Mouse (Mus musculus) testis, adult 2 months (tissue): ENCODE measurements at regions not wholly inside any gene's neighbourhood (a gene's known extent, or its start where the extent isn't known, plus 50 kb on each side); places are given as distances from the start of the nearest gene placed in this dataset.

Experiments used
- H3K27ac ChIP-seq: fragments of 200-500 bp; 2 replicates; pipeline ENCODE4 v1.5.1; 2012; ENCODE audit warnings: low read depth, low read length; ENCODE audit not compliant: control insufficient read depth, insufficient read depth
- H3K27me3 ChIP-seq: fragments of 200-500 bp; 2 replicates; pipeline ENCODE4 v1.6.1; 2012; ENCODE audit warnings: mild to moderate bottlenecking, low read length, moderate library complexity; ENCODE audit not compliant: control insufficient read depth, insufficient read depth
- H3K36me3 ChIP-seq: fragments of 200-500 bp; 2 replicates; pipeline ENCODE4 v1.6.1; 2012; ENCODE audit warnings: mild to moderate bottlenecking, low read length; ENCODE audit not compliant: control insufficient read depth, insufficient read depth
- H3K4me1 ChIP-seq: fragments of 200-500 bp; 2 replicates; pipeline ENCODE4 v1.6.1; 2012; ENCODE audit warnings: low read length; ENCODE audit not compliant: control insufficient read depth, insufficient read depth
- H3K4me3 ChIP-seq: fragments of 200-500 bp; 2 replicates; pipeline ENCODE4 v1.5.1; 2012; ENCODE audit warnings: low read depth, mild to moderate bottlenecking, low read length, moderate library complexity, mixed read lengths; ENCODE audit not compliant: control insufficient read depth
- CTCF ChIP-seq: fragments of 200-500 bp; IDR thresholded peaks from 2 replicates; pipeline ENCODE4 v1.5.1; 2012; ENCODE audit warnings: low read depth, mild to moderate bottlenecking, inconsistent platforms, low read length, moderate library complexity; ENCODE audit not compliant: control insufficient read depth, insufficient read depth, insufficient replicate concordance
- POLR2A ChIP-seq: fragments of 200-500 bp; IDR thresholded peaks from 2 replicates; pipeline ENCODE4 v1.6.1; 2012; ENCODE audit warnings: low read depth, mild to moderate bottlenecking, inconsistent platforms, low read length, moderate library complexity; ENCODE audit not compliant: control insufficient read depth

GRCm38 (mm10) chr4:53339125-53340020, 100.8 kb upstream of the Slc44a1 start:
- Histone ChIP-seq H3K4me1 (peaks cover 3% of the 10 kb centered on the region; the same call in 1 of the 2 replicates), H3K27me3 (no peaks in the 10 kb centered on the region), H3K27ac (no peak overlapping the region), H3K36me3 (no peaks in the 10 kb centered on the region), H3K4me3 (no peak overlapping the region)
- TF ChIP-seq POLR2A (no peak), CTCF (no peak)

GRCm38 (mm10) chr4:53338479-53338878, 101.7 kb upstream of the Slc44a1 start:
- Histone ChIP-seq H3K36me3 (no peaks in the 10 kb centered on the region), H3K4me1 (peaks cover 3% of the 10 kb centered on the region; the same call in 1 of the 2 replicates), H3K27ac (no peak overlapping the region), H3K27me3 (no peaks in the 10 kb centered on the region), H3K4me3 (no peak overlapping the region)
- TF ChIP-seq POLR2A (no peak), CTCF (no peak)

GRCm38 (mm10) chr4:53337784-53338183, 102.4 kb upstream of the Slc44a1 start:
- Histone ChIP-seq H3K4me3 (no peak overlapping the region), H3K36me3 (no peaks in the 10 kb centered on the region), H3K4me1 (peaks cover 3% of the 10 kb centered on the region; the same call in 1 of the 2 replicates), H3K27me3 (no peaks in the 10 kb centered on the region), H3K27ac (no peak overlapping the region)
- TF ChIP-seq POLR2A (no peak), CTCF (no peak)

- Histone ChIP-seq H3K27ac (no peak overlapping the region), H3K4me3 (no peak overlapping the region), H3K36me3 (no peaks in the 10 kb centered on the region), H3K4me1 (no peaks in the 10 kb centered on the region), H3K27me3 (no peaks in the 10 kb centered on the region)
- no peak for TF ChIP-seq CTCF
- TF ChIP-seq POLR2A: no peak
Observed at GRCm38 (mm10) chr4:53327382-53328165, 112.6 kb upstream of the Slc44a1 start.

GRCm38 (mm10) chr4:53323838-53324237, 116.4 kb upstream of the Slc44a1 start:
- H3K27me3 ChIP-seq: no peaks in the 10 kb centered on the region
- no peak overlapping the region for H3K27ac ChIP-seq
- H3K4me1 ChIP-seq: no peaks in the 10 kb centered on the region
- TF ChIP-seq POLR2A: no peak
- TF ChIP-seq CTCF: no peak
- H3K36me3 ChIP-seq: no peaks in the 10 kb centered on the region
- H3K4me3 ChIP-seq: no peak overlapping the region

GRCm38 (mm10) chr4:53323195-53323594, 117.0 kb upstream of the Slc44a1 start:
- no peaks in the 10 kb centered on the region for H3K36me3 ChIP-seq
- no peaks in the 10 kb centered on the region for H3K27me3 ChIP-seq
- H3K4me3 ChIP-seq: no peak overlapping the region
- H3K27ac ChIP-seq: no peak overlapping the region
- H3K4me1 ChIP-seq: no peaks in the 10 kb centered on the region
- TF ChIP-seq POLR2A (no peak), CTCF (no peak)

- Histone ChIP-seq H3K36me3 (no peaks in the 10 kb centered on the region), H3K27me3 (no peaks in the 10 kb centered on the region), H3K27ac (no peak overlapping the region), H3K4me3 (no peak overlapping the region), H3K4me1 (no peaks in the 10 kb centered on the region)
- no peak for TF ChIP-seq POLR2A
- no peak for TF ChIP-seq CTCF
Observed at GRCm38 (mm10) chr4:53322484-53322883, 117.7 kb upstream of the Slc44a1 start.
